Comparison of ENCODE assay signal across 21 mouse cellular contexts in genomic region chr2:58289331-58289730, GRCm38 (mm10).
A peak's percentile ranks its signal among the peaks of the same experiment; 100 is the strongest.
DNase-seq lines count a peak whose midpoint lies in the region; ATAC-seq lines count a peak whose summit lies in the region.
"Had no signal": no experiment of that assay in that cellular context is flagged by ENCODE, and none has a peak within 500 bp of the region (broad histone marks: within the 10 kb centered on the region; RNA-seq: fewer than 3 reads in every experiment).

No protein-coding gene starts in this region.

- no peaks in the 10 kb centered on the region for H3K27me3 ChIP-seq in heart, embryonic 14.5 days (ENCODE audit: control insufficient read depth, insufficient read depth, low read length)
- H3K27me3 ChIP-seq in heart, embryonic 10.5 days (ENCODE audit: insufficient read depth, poor library complexity, severe bottlenecking) = no peaks in the 10 kb centered on the region
- H3K27me3 ChIP-seq: embryonic facial prominence, embryonic 13.5 days; hindbrain, embryonic 15.5 days; lung, embryonic 15.5 days; stomach, embryonic 15.5 days had no signal

- no peak overlapping the region for H3K9ac ChIP-seq in heart, embryonic 14.5 days (ENCODE audit: low read length)
- H3K9ac ChIP-seq: embryonic facial prominence, embryonic 13.5 days; hindbrain, embryonic 15.5 days; liver, embryonic 14.5 days; lung, embryonic 15.5 days; stomach, embryonic 15.5 days had no signal

- H3K27ac ChIP-seq in heart, embryonic 14.5 days (replicated peaks in 1 of 2; ENCODE audit: control insufficient read depth in 1 of 2, insufficient read depth in 1 of 2, low read depth in 2 of 2, low read length in 2 of 2) = no peak overlapping the region
- H3K27ac ChIP-seq in heart, embryonic 10.5 days = no peak overlapping the region
- H3K27ac ChIP-seq: embryonic facial prominence, embryonic 13.5 days; heart, adult 2 months; hindbrain, embryonic 15.5 days; kidney, postnatal 0 days; liver, embryonic 14.5 days; lung, embryonic 15.5 days; macrophage; stomach, embryonic 15.5 days had no signal

- no peaks in the 10 kb centered on the region for H3K36me3 ChIP-seq in heart, embryonic 14.5 days (ENCODE audit: control insufficient read depth, insufficient read depth, low read length)
- no peaks in the 10 kb centered on the region for H3K36me3 ChIP-seq in heart, embryonic 10.5 days
- H3K36me3 ChIP-seq: embryonic facial prominence, embryonic 13.5 days; hindbrain, embryonic 15.5 days; lung, embryonic 15.5 days; stomach, embryonic 15.5 days had no signal

- ATAC-seq in heart, embryonic 14.5 days (ENCODE audit: insufficient number of reproducible peaks, insufficient read depth, low FRiP score, low read depth) = no peak
- no peak for ATAC-seq in monocyte, adult 5-6 weeks (replicated peaks; ENCODE audit: insufficient number of reproducible peaks, low FRiP score, low TSS enrichment, poor library complexity, severe bottlenecking)

- H3K4me2 ChIP-seq in heart, embryonic 14.5 days (ENCODE audit: low read length) = 0 out of 2 replicates have a peak overlapping the region, but pooled peaks have one; percentile 38
- H3K4me2 ChIP-seq: embryonic facial prominence, embryonic 13.5 days; hindbrain, embryonic 15.5 days; lung, embryonic 15.5 days had no signal

- H3K4me3 ChIP-seq in heart, embryonic 14.5 days (ENCODE audit: control insufficient read depth in 1 of 2, insufficient read depth in 1 of 2, low read depth in 1 of 2, low read length in 2 of 2) = no peak overlapping the region
- H3K4me3 ChIP-seq in heart, embryonic 10.5 days = no peak overlapping the region
- H3K4me3 ChIP-seq: embryonic facial prominence, embryonic 13.5 days; heart, adult 2 months; hindbrain, embryonic 15.5 days; lung, embryonic 15.5 days; stomach, embryonic 15.5 days had no signal

- H3K9me3 ChIP-seq in heart, embryonic 14.5 days (ENCODE audit: control insufficient read depth, low read length) = no peaks in the 10 kb centered on the region
- no peaks in the 10 kb centered on the region for H3K9me3 ChIP-seq in heart, embryonic 10.5 days
- H3K9me3 ChIP-seq: embryonic facial prominence, embryonic 13.5 days; hindbrain, embryonic 15.5 days; lung, embryonic 15.5 days; stomach, embryonic 15.5 days had no signal

- H3K4me1 ChIP-seq in heart, embryonic 14.5 days (ENCODE audit: control insufficient read depth in 2 of 2, insufficient read depth in 2 of 2, low read length in 2 of 2) = peaks cover 0 to 8% of the 10 kb centered on the region in 2 experiments; a peak in 1 of 4 replicates
- no peaks in the 10 kb centered on the region for H3K4me1 ChIP-seq in heart, embryonic 10.5 days
- H3K4me1 ChIP-seq: hindbrain, embryonic 15.5 days; lung, embryonic 15.5 days had no signal

- 70% methylated on average over 6 of the region's 6 CpGs for WGBS in heart, embryonic 14.5 days
- 79% methylated on average over 6 of the region's 6 CpGs for WGBS in heart, embryonic 10.5 days

- peak; percentile 13 for DNase-seq in embryo, embryonic 10.5 days (ENCODE audit: low spot score)
- DNase-seq in embryo, embryonic 11 days = no peak
- no peak for DNase-seq in heart, embryonic 10.5 days (ENCODE audit: low spot score)
- DNase-seq in layer of hippocampus, adult 9-10 months (ENCODE audit: low spot score) = peak; percentile 32
- no peak for DNase-seq in layer of hippocampus, postnatal 14 days (ENCODE audit: low spot score in 2 of 2)
- peak; percentile 65 for DNase-seq in brain, adult 2 months (ENCODE audit: low read depth, low spot score)
- DNase-seq: cerebellum, adult 8-10 months; gastrocnemius, postnatal 25 days; heart, adult 2 months; kidney, adult 18-20 months; thymus, adult 18-20 months; thymus, postnatal 4 days had no signal

Comparison
In these comparisons a context has a peak if more than half of its experiments do, and no peak if none do; other contexts are left out.
1. DNase-seq: peak in embryo, embryonic 10.5 days (single experiment), layer of hippocampus, adult 9-10 months (single experiment) and brain, adult 2 months (single experiment); none in embryo, embryonic 11 days (single experiment), heart, embryonic 10.5 days (single experiment) and layer of hippocampus, postnatal 14 days (0 of 2).